Mouse (Mus musculus) heart, adult 2 months (tissue): ENCODE measurements around the gene Tank.

ENCODE experiments used
- EP300 ChIP-seq: fragments of 200-500 bp; IDR thresholded peaks from 2 replicates; pipeline ENCODE4 v1.6.1; 2011; ENCODE audit warnings: low read depth, low read length, control low read depth; ENCODE audit not compliant: insufficient read depth
- POLR2A ChIP-seq: fragments of 200-500 bp; IDR thresholded peaks from 2 replicates; pipeline ENCODE4 v1.6.1; 2011; ENCODE audit warnings: mild to moderate bottlenecking, low read depth, low read length, control low read depth; ENCODE audit not compliant: insufficient read depth

DNA sequence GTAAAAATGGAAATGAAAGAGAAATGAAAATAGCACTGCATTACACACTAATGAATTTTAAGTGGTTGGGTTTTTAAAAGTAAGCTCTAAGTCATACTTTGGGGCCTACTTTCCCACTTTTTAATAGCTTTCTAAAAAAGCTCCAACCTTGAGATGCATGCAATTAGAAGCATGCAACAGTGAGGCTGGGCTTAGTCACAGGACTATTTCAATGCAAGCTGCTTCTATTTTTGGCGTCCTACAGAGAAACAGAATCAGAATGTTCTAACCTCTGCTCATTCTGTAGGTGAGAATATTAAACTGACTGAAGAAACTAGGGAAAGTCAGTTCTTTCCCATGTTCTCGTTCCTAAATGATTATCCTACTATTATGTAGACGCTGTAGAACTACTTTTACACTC lies 110.7 kb downstream of the Tank start:
- TF ChIP-seq POLR2A, result no peak
- TF ChIP-seq EP300, result no peak
